Mouse (Mus musculus) left cerebral cortex, postnatal 25 days (tissue): ENCODE data around the gene Piezo1. TPM values are rescaled to one million over a fixed set of nuclear protein-coding genes. Genes with fewer than 3 reads are reported as not detected.

Experiments
- DNase-seq, 2 experiments: peaks; one replicate each; pipeline ENCODE4 v3.0.0; 2022; ENCODE audit warnings: low spot score in 2 of 2, mixed read lengths in 1 of 2
- intact Hi-C: fragments of 180-260 bp; cut with DNase I; formaldehyde crosslinking; loops from one replicate; pipeline ENCODE4 v1.15.1; 2025
- microRNA-seq, 2 experiments: library from miRNA; unstranded; fragments of <30 nt; microRNA quantifications; one replicate each; pipeline ENCODE4 v1.2.0; 2022
- total RNA-seq, 2 experiments: library from RNA; stranded (reverse); gene quantifications; 2 replicates each; pipeline ENCODE4 v1.2.3; 2021

Piezo1 gene
- total RNA-seq, 2 experiments from 2014 or later = 5.6 to 6.3 TPM

GRCm38 (mm10) chr8:122437708-122438331 is 113.3 kb downstream of the Piezo1 start:
- DNase-seq = no peak
- intact Hi-C loops = no loop called here

GRCm38 (mm10) chr8:122436586-122437125 is 114.5 kb downstream of the Piezo1 start:
- intact Hi-C loops = no loop called here
- DNase-seq = no peak

GRCm38 (mm10) chr8:122436146-122436545 is 115.0 kb downstream of the Piezo1 start:
- intact Hi-C loops = no loop called here
- DNase-seq = no peak

- intact Hi-C loops = no loop called here
- DNase-seq = no peak
Observed at GRCm38 (mm10) chr8:122435375-122435774, 115.8 kb downstream of the Piezo1 start.

GRCm38 (mm10) chr8:122433269-122433905 is 117.7 kb downstream of the Piezo1 start:
- intact Hi-C loops = no loop called here
- no peak for DNase-seq

- DNase-seq = no peak
Observed at GRCm38 (mm10) chr8:122432443-122433268, 118.5 kb downstream of the Piezo1 start, which contains the start of gene Cyba. Gene Cyba (minus strand): TSS chr8:122432930.

More at GRCm38 (mm10) chr8:122432443-122433268, 118.5 kb downstream of the Piezo1 start, which contains the start of gene Cyba:
- intact Hi-C loops = no loop called here

Small RNA genes lying within 50 kb of the gene (microRNA-seq; reads per million reads assigned to microRNA genes)
- 0 reads per million in 2 experiments for gene Gm24366

Other genes with a start within 250 kb of the Piezo1 start
- 1 to 10 TPM; 7.0 to 7.2 TPM for gene Trhr2, start 190.6 kb downstream of the Piezo1 start, total RNA-seq
- 10 to 100 TPM; 35.7 to 39.1 TPM for gene Zc3h18, start 174.7 kb downstream of the Piezo1 start, total RNA-seq
- gene Il17c, start 129.3 kb downstream of the Piezo1 start, total RNA-seq = not detected
- gene Cyba, start 118.4 kb downstream of the Piezo1 start, total RNA-seq = 1 to 10 TPM; 7.8 to 8.4 TPM
- gene Mvd, start 107.9 kb downstream of the Piezo1 start, total RNA-seq = 10 to 100 TPM; 26.8 to 29.4 TPM
- under 1 TPM; 0.64 to 0.66 TPM for gene Snai3, start 90.6 kb downstream of the Piezo1 start, total RNA-seq
- gene Rnf166, start 75.3 kb downstream of the Piezo1 start, total RNA-seq = 10 to 100 TPM; 33.7 to 41.6 TPM
- 10 to 100 TPM; 19.5 to 23.2 TPM for gene Ctu2, start 75.2 kb downstream of the Piezo1 start, total RNA-seq
- 1 to 10 TPM; 1.7 to 3.1 TPM for gene Cdt1, start 16.7 kb upstream of the Piezo1 start, total RNA-seq
- gene Aprt, start 25.6 kb upstream of the Piezo1 start, total RNA-seq = 10 to 100 TPM; 56.6 to 60.4 TPM
- gene Galns, start 60.1 kb upstream of the Piezo1 start, total RNA-seq = 1 to 10 TPM; 7.4 to 9.1 TPM
- 10 to 100 TPM; 81.3 to 87.8 TPM for gene Trappc2l, start 60.3 kb upstream of the Piezo1 start, total RNA-seq
- gene Pabpn1l, start 71.4 kb upstream of the Piezo1 start, total RNA-seq = not detected
- 10 to 100 TPM; 31.7 to 41.5 TPM for gene Cbfa2t3, start 147.8 kb upstream of the Piezo1 start, total RNA-seq
- gene Acsf3, start 224.2 kb upstream of the Piezo1 start, total RNA-seq = 10 to 100 TPM; 20.5 to 22.8 TPM